In the genomic region with DNA sequence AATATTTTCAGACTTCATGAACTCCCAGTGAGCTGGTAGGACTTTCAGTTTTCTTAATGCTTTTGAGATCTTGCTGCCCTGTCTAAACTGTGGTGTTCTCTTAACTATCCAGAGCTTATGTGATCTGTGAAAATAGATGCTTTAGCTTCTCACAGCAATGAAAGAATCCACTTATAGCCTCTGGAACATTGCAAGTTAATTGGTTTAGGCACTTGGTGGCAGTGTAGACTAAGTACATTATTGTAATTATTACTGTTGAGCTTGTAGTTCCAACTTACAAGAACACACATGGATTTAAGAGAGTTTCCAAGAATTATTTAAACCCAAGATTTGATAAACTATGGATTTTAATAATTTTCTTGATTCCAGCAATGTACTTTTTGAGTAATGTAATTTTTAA, we compare ENCODE assay signal across 24 mouse cellular contexts.
DNase-seq lines count a peak whose midpoint lies in the region; ATAC-seq and TF ChIP-seq lines count a peak whose summit lies in the region.
"Had no signal": no experiment of that assay in that cellular context is flagged by ENCODE, and none has a peak within 500 bp of the region (broad histone marks: within the 10 kb centered on the region; RNA-seq: fewer than 3 reads in every experiment).

No protein-coding gene starts in this region.

- peak; percentile 50 for DNase-seq in forebrain, postnatal 0 days
- no peak for DNase-seq in forebrain, embryonic 10.5 days (ENCODE audit: extremely low spot score, low spot score)
- peak in 1 of 2 experiments; percentile 8 for DNase-seq in layer of hippocampus, adult 2 months (ENCODE audit: low spot score in 2 of 2)
- no peak for DNase-seq in layer of hippocampus, adult 9-10 months (ENCODE audit: low spot score)
- peak; percentile 23 for DNase-seq in retina, embryonic 14.5 days (ENCODE audit: low spot score)
- DNase-seq in retina, postnatal 1 day: no peak
- DNase-seq in telencephalon, adult 2 months (ENCODE audit: low read depth, low spot score): peak; percentile 16
- DNase-seq in thymus, adult 18-20 months: no peak
- DNase-seq: adrenal gland, postnatal 14 days; cerebellum, adult 18-20 months; cerebellum, postnatal 36 days; gastrocnemius, postnatal 25 days; heart, adult 2 months; kidney, adult 9 months; kidney, postnatal 4 days; lung, postnatal 14 days; thymus, postnatal 4 days had no signal

- no peaks in the 10 kb centered on the region for H3K36me3 ChIP-seq in forebrain, postnatal 0 days (ENCODE audit: insufficient read depth)
- H3K36me3 ChIP-seq in forebrain, embryonic 10.5 days (replicated peaks): no peaks in the 10 kb centered on the region
- H3K36me3 ChIP-seq: embryonic facial prominence, embryonic 13.5 days; heart, embryonic 15.5 days; limb, embryonic 15.5 days; liver, embryonic 15.5 days had no signal

- H3K4me3 ChIP-seq in forebrain, postnatal 0 days (ENCODE audit: low read depth, low read length): no peak overlapping the region
- H3K4me3 ChIP-seq in forebrain, embryonic 10.5 days: no peak overlapping the region
- no peak overlapping the region for H3K4me3 ChIP-seq in layer of hippocampus, adult 2 months
- H3K4me3 ChIP-seq: embryonic facial prominence, embryonic 13.5 days; heart, adult 2 months; heart, embryonic 15.5 days; limb, embryonic 15.5 days; liver, embryonic 15.5 days; megakaryocyte, embryonic 14.5 days had no signal

- TF ChIP-seq CTCF in forebrain, postnatal 0 days (IDR thresholded peaks at IDR 0.05; ENCODE audit: low read depth): peak; percentile 59
- peak; percentile 70 for TF ChIP-seq CTCF in layer of hippocampus, adult 2 months (conservative IDR thresholded peaks at IDR 0.05)

- no peaks in the 10 kb centered on the region for H3K27me3 ChIP-seq in forebrain, postnatal 0 days (ENCODE audit: insufficient read depth, low read length)
- H3K27me3 ChIP-seq in forebrain, embryonic 10.5 days (ENCODE audit: poor library complexity, severe bottlenecking): no peaks in the 10 kb centered on the region
- H3K27me3 ChIP-seq: embryonic facial prominence, embryonic 13.5 days; heart, embryonic 15.5 days; limb, embryonic 15.5 days; liver, embryonic 15.5 days; megakaryocyte, embryonic 14.5 days had no signal

- no peaks in the 10 kb centered on the region for H3K4me1 ChIP-seq in forebrain, postnatal 0 days (ENCODE audit: insufficient read depth)
- no peaks in the 10 kb centered on the region for H3K4me1 ChIP-seq in forebrain, embryonic 10.5 days
- H3K4me1 ChIP-seq: embryonic facial prominence, embryonic 13.5 days; heart, embryonic 15.5 days; limb, embryonic 15.5 days; liver, embryonic 15.5 days; megakaryocyte, embryonic 14.5 days had no signal

- H3K9me3 ChIP-seq in forebrain, postnatal 0 days (ENCODE audit: low read length): no peaks in the 10 kb centered on the region
- no peaks in the 10 kb centered on the region for H3K9me3 ChIP-seq in forebrain, embryonic 10.5 days
- H3K9me3 ChIP-seq: embryonic facial prominence, embryonic 13.5 days; heart, embryonic 15.5 days; limb, embryonic 15.5 days; liver, embryonic 15.5 days; megakaryocyte, embryonic 14.5 days had no signal

- no peak overlapping the region for H3K9ac ChIP-seq in forebrain, postnatal 0 days
- H3K9ac ChIP-seq: embryonic facial prominence, embryonic 13.5 days; heart, embryonic 15.5 days; limb, embryonic 15.5 days; liver, embryonic 15.5 days had no signal

- ATAC-seq in forebrain, postnatal 0 days: no peak
- ATAC-seq: inflammation-experienced regulatory T-cells, adult 6 months; Patski had no signal

- no peak overlapping the region for H3K4me2 ChIP-seq in forebrain, postnatal 0 days (ENCODE audit: low read depth)
- H3K4me2 ChIP-seq: embryonic facial prominence, embryonic 13.5 days; heart, embryonic 15.5 days; limb, embryonic 15.5 days; liver, embryonic 15.5 days had no signal

- H3K27ac ChIP-seq in forebrain, postnatal 0 days (ENCODE audit: low read depth, low read length): no peak overlapping the region
- H3K27ac ChIP-seq in forebrain, embryonic 10.5 days: no peak overlapping the region
- no peak overlapping the region for H3K27ac ChIP-seq in layer of hippocampus, adult 2 months
- H3K27ac ChIP-seq: embryonic facial prominence, embryonic 13.5 days; heart, adult 2 months; heart, embryonic 15.5 days; limb, embryonic 15.5 days; liver, embryonic 15.5 days had no signal

Comparison
In these comparisons a context has a peak if more than half of its experiments do, and no peak if none do; other contexts are left out.
1. DNase-seq: peak in forebrain, postnatal 0 days (single experiment), retina, embryonic 14.5 days (single experiment) and telencephalon, adult 2 months (single experiment); none in forebrain, embryonic 10.5 days (single experiment), layer of hippocampus, adult 9-10 months (single experiment), retina, postnatal 1 day (single experiment) and thymus, adult 18-20 months (0 of 2).